Comparison of ENCODE assay signal across 13 mouse cellular contexts in the genomic region with DNA sequence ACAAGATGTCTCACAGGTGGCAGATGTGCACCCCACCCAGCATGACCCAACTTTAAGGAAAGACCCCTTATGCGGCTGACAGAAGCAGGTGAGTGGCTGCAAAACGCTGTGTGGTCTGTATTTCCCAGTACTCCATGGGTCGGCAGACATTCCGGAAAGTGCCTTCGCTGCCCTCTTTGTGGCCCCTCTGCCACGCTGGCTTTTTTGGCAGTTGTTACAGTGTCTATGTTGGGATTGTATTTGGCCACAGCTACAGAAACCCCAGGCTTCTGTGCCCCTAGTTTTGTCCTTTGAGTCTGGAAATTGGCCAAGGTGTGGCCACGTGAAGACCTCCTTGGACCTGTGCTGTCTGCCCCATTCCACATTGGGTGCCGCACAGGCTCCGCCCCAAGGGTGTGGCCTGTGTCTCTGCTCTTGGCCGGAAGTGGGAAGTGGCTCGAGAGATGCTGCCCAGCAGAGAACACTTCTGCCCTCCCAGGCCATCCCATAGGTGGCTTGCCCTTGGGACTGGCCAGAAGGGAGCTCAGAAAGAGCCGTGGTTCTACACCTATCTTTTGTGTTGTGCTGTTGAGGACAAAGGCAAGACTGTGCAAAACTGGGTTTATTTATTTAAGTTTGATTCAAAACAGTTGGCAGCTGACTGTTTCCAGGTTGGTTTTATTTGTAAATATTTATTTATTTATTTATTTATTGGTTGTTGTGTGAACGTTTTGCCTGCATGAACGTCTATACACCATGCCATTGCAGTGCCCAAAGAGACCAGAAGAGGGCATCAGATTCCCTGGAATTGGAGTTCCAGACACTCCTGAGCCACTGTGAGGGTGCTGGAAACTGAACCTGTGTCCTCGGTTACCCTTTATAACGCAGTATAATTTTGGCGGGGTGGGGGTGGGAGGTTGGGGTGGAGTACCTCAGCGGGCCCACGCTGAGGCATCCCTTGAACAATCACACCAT. TPM values are rescaled to one million over a fixed set of nuclear protein-coding genes. Genes with fewer than 3 reads are reported as not detected.
DNase-seq lines count a peak whose midpoint lies in the region; TF ChIP-seq lines count a peak whose summit lies in the region.
"Had no signal": no experiment of that assay in that cellular context is flagged by ENCODE, and none has a peak within 500 bp of the region (broad histone marks: within the 10 kb centered on the region; RNA-seq: fewer than 3 reads in every experiment).

No protein-coding gene starts in this region.

- no peak overlapping the region for H3K27ac ChIP-seq in gastrocnemius, adult 2 months
- H3K27ac ChIP-seq in left cerebral cortex, adult 2 months: no peak overlapping the region
- H3K27ac ChIP-seq: embryonic facial prominence, embryonic 13.5 days; forebrain, embryonic 12.5 days; intestine, embryonic 15.5 days had no signal

- TF ChIP-seq CTCF in gastrocnemius, adult 2 months (IDR thresholded peaks at IDR 0.05): peak; percentile 44
- TF ChIP-seq CTCF in left cerebral cortex, adult 2 months (IDR thresholded peaks at IDR 0.05): peak; percentile 30
- TF ChIP-seq CTCF in brain, embryonic 14.5 days (IDR thresholded peaks at IDR 0.05; ENCODE audit: borderline replicate concordance, extremely low read depth, insufficient read depth, insufficient read length): peak; percentile 21; the same call in 1 of the 2 replicates

- intact Hi-C loops in gastrocnemius, adult 2 months (cut with DNase I): loop anchor here (5.0 kb wide), 1 partner anchor 87 kb away; no protein-coding TSS in a partner anchor
- intact Hi-C loops in gastrocnemius, postnatal 36 days (cut with DNase I): loop anchor here (5.0 kb wide), 1 partner anchor 322 kb away; no protein-coding TSS in a partner anchor
- intact Hi-C loops in left cerebral cortex, adult 2 months (cut with DNase I): no loop called here

- H3K4me3 ChIP-seq in gastrocnemius, adult 2 months: no peak overlapping the region
- H3K4me3 ChIP-seq in left cerebral cortex, adult 2 months: no peak overlapping the region
- H3K4me3 ChIP-seq: embryonic facial prominence, embryonic 13.5 days; forebrain, embryonic 12.5 days; intestine, embryonic 15.5 days had no signal

- DNase-seq in gastrocnemius, adult 2 months: no peak
- no peak for DNase-seq in gastrocnemius, postnatal 36 days
- no peak for DNase-seq in left cerebral cortex, adult 2 months (ENCODE audit: extremely low spot score in 1 of 2, low spot score in 2 of 2)
- no peak for DNase-seq in left cerebral cortex, adult 11 months (ENCODE audit: low spot score)
- DNase-seq in 3T3-L1 (ENCODE audit: low read depth, low spot score): peak; percentile 20
- no peak for DNase-seq in brain, embryonic 14.5 days (ENCODE audit: low read depth)
- DNase-seq in adrenal gland, postnatal 25 days: no peak
- no peak for DNase-seq in cerebellum, adult 8-10 months
- DNase-seq: gastrocnemius, postnatal 10 days; heart, postnatal 36 days had no signal

- no peak for TF ChIP-seq POLR2A in brain, embryonic 14.5 days (IDR thresholded peaks at IDR 0.05; ENCODE audit: borderline replicate concordance, extremely low read depth, insufficient read depth, insufficient read length, poor library complexity, severe bottlenecking)

RNA-seq across cellular contexts. Expression of a gene that starts 11.5 kb away (rescaled TPM):
- total RNA-seq in gastrocnemius, adult 2 months (2021): 10 to 100 TPM; 14.3 to 16.8 TPM
- total RNA-seq in gastrocnemius, postnatal 36 days (2021): 10 to 100 TPM; 11.3 to 13.2 TPM
- total RNA-seq in left cerebral cortex, adult 2 months (2021): 10 to 100 TPM; 28.6 to 29.5 TPM
- 43.1 and 53.4 TPM in 2 replicates for polyA plus RNA-seq in brain, embryonic 14.5 days (2012; rRNA removed)
- total RNA-seq in adrenal gland, postnatal 25 days (2021): 43.6 and 46.0 TPM in 2 replicates

RNA-seq across cellular contexts. Expression of a gene that starts 18.3 kb away (rescaled TPM):
- total RNA-seq in gastrocnemius, adult 2 months (2021): 10 to 100 TPM; 45.2 to 62.8 TPM
- total RNA-seq in gastrocnemius, postnatal 36 days (2021): 10 to 100 TPM; 47.2 to 51.2 TPM
- total RNA-seq in left cerebral cortex, adult 2 months (2021): 100 to 1,000 TPM; 200 to 216 TPM
- 265 and 282 TPM in 2 replicates for polyA plus RNA-seq in brain, embryonic 14.5 days (2012; rRNA removed)
- total RNA-seq in adrenal gland, postnatal 25 days (2021): 218 and 290 TPM in 2 replicates

RNA-seq across cellular contexts. Expression of a gene that starts 37.8 kb away (rescaled TPM):
- 1 to 10 TPM; 4.9 to 5.5 TPM for total RNA-seq in gastrocnemius, adult 2 months (2021)
- 1 to 10 TPM; 4.2 to 6.5 TPM for total RNA-seq in gastrocnemius, postnatal 36 days (2021)
- 10 to 100 TPM; 68.0 to 73.4 TPM for total RNA-seq in left cerebral cortex, adult 2 months (2021)
- 127 and 158 TPM in 2 replicates for polyA plus RNA-seq in brain, embryonic 14.5 days (2012; rRNA removed)
- 31.3 and 32.1 TPM in 2 replicates for total RNA-seq in adrenal gland, postnatal 25 days (2021)

RNA-seq across cellular contexts. Expression of a gene that starts 38.3 kb away (rescaled TPM):
- 10 to 100 TPM; 22.1 to 28.5 TPM for total RNA-seq in gastrocnemius, adult 2 months (2021)
- total RNA-seq in gastrocnemius, postnatal 36 days (2021): 10 to 100 TPM; 22.4 to 23.8 TPM
- total RNA-seq in left cerebral cortex, adult 2 months (2021): 10 to 100 TPM; 24.9 to 27.5 TPM
- 40.1 and 64.1 TPM in 2 replicates for polyA plus RNA-seq in brain, embryonic 14.5 days (2012; rRNA removed)
- 38.2 and 42.6 TPM in 2 replicates for total RNA-seq in adrenal gland, postnatal 25 days (2021)

RNA-seq across cellular contexts. Expression of a gene that starts 55.8 kb away (rescaled TPM):
- total RNA-seq in gastrocnemius, adult 2 months (2021): 10 to 100 TPM; 35.0 to 46.0 TPM
- total RNA-seq in gastrocnemius, postnatal 36 days (2021): 10 to 100 TPM; 36.2 to 41.3 TPM
- total RNA-seq in left cerebral cortex, adult 2 months (2021): 100 to 1,000 TPM; 180 to 190 TPM
- polyA plus RNA-seq in brain, embryonic 14.5 days (2012; rRNA removed): 135 and 150 TPM in 2 replicates
- 123 and 135 TPM in 2 replicates for total RNA-seq in adrenal gland, postnatal 25 days (2021)
